Mouse (Mus musculus): Measurements from ENCODE around the gene Prss34. TPM values are rescaled to one million over a fixed set of nuclear protein-coding genes. Genes with fewer than 3 reads are reported as not detected.

Prss34 gene
- polyA plus RNA-seq, 1 experiment from 2014 or later: 0.18 TPM

DNA sequence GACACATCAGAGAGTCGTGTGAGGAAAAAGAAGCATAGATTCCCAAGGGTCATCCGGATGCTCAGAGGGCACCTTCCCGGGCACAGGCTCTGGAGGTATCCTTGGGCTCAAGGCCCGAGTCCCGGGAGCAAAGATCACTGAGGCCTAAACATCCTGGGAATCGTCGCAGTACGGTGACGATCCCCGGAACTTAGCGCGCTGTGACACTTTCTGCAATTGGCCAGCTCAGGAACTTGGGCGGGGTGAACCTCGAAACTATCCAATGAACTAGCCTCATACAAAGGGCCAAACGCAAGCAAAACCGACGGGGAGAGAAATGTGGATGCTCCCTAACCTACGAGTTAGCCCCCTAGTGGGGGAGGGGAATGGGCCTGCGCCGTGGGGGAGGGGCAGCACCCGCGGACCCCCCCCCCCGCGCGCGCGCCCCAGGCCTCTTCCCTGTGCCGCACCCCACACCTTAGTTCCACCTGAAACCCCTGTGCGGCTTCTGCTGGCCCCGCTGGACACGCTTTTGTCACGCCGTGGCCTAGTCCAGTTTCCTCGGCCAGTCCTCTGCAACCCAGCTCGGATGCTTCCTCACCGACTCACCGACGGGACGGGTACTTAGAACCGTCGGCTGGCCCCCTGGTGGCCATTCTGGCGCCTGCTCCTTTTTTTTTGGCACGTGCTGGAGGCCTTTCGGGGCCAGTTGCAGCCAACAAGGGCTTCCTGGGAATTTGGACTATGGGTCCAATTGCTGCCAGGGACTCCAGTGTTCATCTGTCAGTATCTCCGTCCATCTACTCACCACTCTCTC lies 24.3 kb upstream of the Prss34 start:
- Histone ChIP-seq H3K27me3 (no peaks in the 10 kb centered on the region), H3K9ac (replicated peaks) (peak overlapping the region; percentile 88), H3K27ac (replicated peaks) (peak overlapping the region; percentile 98), H3K9me3 (no peaks in the 10 kb centered on the region), H3K36me3 (peaks cover 7% of the 10 kb centered on the region), H3K4me2 (replicated peaks) (peak overlapping the region; percentile 39), H3K4me1 (peaks cover 35% of the 10 kb centered on the region), H3K4me3 (peak overlapping the region; percentile 69)
- peak; percentile 92 for ATAC-seq (replicated peaks)
- WGBS: under 1% methylated on average over 42 of the region's 45 CpGs

DNA sequence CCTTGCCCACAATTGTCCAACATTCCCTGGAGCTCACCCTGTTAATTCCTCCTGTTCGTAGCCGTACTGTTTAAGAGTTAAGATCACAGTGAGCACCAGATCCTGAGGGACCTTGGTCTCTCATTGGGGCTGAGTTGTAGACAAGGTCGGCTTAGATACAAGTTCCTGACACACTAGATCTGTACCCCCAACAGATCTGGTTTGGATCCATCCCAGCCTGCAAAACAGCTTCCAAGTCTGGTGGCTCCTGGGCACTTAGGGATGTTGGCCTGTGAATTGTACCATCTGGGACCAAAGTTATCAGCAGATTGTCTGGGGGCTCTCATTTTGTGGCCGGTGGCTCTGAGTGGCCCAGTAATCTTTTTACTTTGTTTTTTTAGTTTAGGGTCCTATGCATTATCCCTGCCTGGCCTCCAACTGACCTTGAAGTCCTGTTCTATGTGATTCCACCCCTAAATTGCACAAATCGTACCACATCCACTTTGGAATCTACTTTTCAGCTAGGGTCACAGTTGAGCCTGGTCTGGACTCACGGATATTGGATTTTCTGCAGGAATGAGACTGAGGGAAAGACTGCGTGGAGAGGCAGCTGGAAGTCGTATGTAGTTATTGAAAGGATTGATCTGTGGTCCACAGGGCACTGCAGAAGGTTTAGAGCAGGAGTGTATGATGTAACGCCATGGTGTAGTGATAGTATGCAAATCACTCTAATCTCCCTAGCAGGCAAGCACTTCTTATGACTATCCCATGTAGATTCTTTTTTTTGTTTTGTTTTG lies 23.4 kb upstream of the Prss34 start, which contains the start of gene Ube2i:
Ube2i (minus strand) TSS at position 52 of the 776 bp plus-strand sequence.
- Histone ChIP-seq H3K4me1 (peaks cover 30% of the 10 kb centered on the region), H3K27ac (replicated peaks) (peak within 1 kb of the TSS; percentile 98), H3K9ac (replicated peaks) (peak within 1 kb of the TSS; percentile 88), H3K27me3 (no peaks in the 10 kb centered on the region), H3K9me3 (no peaks in the 10 kb centered on the region), H3K4me3 (peak within 1 kb of the TSS; percentile 69), H3K36me3 (0 out of 2 replicates have a peak, but pooled peaks cover 5% of the 10 kb centered on the region), H3K4me2 (replicated peaks) (peak within 1 kb of the TSS; percentile 39)
- ATAC-seq (replicated peaks): no peak
- 83% methylated on average over 9 of the region's 9 CpGs for WGBS

DNA sequence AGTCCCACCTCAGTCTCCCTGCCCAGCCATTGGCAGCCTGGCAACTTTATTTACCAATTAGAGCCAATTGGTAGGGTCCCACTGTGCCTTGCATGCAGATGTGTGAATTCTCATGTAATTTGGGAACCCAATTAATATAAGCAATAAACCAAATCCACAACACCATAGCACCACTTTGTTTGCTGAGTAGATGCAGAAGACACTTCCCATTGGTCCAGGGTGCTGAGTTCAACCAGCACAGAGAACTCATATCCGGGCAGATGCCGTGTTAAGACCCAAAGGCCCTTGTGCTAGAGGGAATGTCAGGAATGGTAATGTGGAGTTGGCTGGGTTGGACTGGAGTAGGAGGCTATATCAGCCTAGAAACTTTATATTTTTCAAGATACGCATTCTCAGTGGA lies 22.4 kb upstream of the Prss34 start:
- no peaks in the 10 kb centered on the region for H3K9me3 ChIP-seq
- no peak overlapping the region for H3K4me2 ChIP-seq (replicated peaks)
- H3K36me3 ChIP-seq: no peaks in the 10 kb centered on the region
- H3K4me3 ChIP-seq: no peak overlapping the region
- no peaks in the 10 kb centered on the region for H3K27me3 ChIP-seq
- 98% methylated on average over 3 of the region's 3 CpGs for WGBS
- no peak overlapping the region for H3K27ac ChIP-seq (replicated peaks)
- ATAC-seq (replicated peaks): no peak
- H3K4me1 ChIP-seq: peaks cover 21% of the 10 kb centered on the region
- no peak overlapping the region for H3K9ac ChIP-seq (replicated peaks)

DNA sequence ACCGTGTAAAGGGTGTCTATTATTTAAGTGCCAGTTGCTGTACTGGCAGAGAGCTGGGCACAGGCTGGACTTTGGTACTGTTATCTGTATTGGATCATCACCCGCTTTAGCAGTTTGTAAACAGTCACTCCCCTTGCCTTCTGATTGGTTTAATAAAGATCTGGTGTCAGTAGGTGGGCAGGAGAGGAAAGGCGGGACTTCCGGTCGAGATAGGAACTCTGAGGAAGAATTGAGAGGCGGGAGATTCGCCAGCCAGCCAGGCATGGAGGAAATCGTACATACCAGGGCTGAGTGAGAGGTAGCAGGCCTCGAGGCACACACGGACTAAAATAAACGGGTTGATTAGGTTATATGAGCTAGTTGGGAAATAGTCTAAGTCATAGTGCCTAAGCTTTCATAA lies 16.1 kb upstream of the Prss34 start:
- no peak overlapping the region for H3K4me2 ChIP-seq (replicated peaks)
- no peak overlapping the region for H3K27ac ChIP-seq (replicated peaks)
- H3K27me3 ChIP-seq: no peaks in the 10 kb centered on the region
- no peaks in the 10 kb centered on the region for H3K36me3 ChIP-seq
- H3K9ac ChIP-seq (replicated peaks): no peak overlapping the region
- H3K9me3 ChIP-seq: no peaks in the 10 kb centered on the region
- WGBS: 54% methylated on average over 11 of the region's 11 CpGs
- H3K4me3 ChIP-seq: no peak overlapping the region
- no peaks in the 10 kb centered on the region for H3K4me1 ChIP-seq
- ATAC-seq (replicated peaks): no peak

DNA sequence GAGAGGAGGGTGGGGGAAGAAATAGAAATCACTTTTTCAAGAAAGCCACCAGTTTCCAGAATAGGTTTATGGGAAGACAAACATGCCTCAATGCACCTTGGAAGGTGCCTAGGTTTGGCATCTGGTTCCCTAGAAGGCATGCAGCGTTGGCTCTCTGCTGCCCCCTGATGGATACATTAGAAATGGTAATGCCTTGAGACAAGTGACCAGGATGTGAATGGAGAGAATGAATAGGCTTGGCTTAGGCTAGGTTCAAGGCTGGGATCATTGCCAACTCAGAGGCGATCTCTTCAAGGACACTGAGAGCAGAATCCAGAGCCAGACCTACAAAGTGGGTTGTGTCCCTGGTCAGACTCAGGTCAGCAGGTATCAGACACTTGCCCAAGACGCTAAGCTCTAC lies 13.2 kb upstream of the Prss34 start:
- H3K4me2 ChIP-seq (replicated peaks): no peak overlapping the region
- no peaks in the 10 kb centered on the region for H3K27me3 ChIP-seq
- H3K36me3 ChIP-seq: no peaks in the 10 kb centered on the region
- H3K9ac ChIP-seq (replicated peaks): no peak overlapping the region
- no peaks in the 10 kb centered on the region for H3K9me3 ChIP-seq
- no peak overlapping the region for H3K27ac ChIP-seq (replicated peaks)
- no peak for ATAC-seq (replicated peaks)
- whole genome bisulfite sequencing: 15% methylated on average over 3 of the region's 3 CpGs
- no peak overlapping the region for H3K4me3 ChIP-seq
- no peaks in the 10 kb centered on the region for H3K4me1 ChIP-seq

DNA sequence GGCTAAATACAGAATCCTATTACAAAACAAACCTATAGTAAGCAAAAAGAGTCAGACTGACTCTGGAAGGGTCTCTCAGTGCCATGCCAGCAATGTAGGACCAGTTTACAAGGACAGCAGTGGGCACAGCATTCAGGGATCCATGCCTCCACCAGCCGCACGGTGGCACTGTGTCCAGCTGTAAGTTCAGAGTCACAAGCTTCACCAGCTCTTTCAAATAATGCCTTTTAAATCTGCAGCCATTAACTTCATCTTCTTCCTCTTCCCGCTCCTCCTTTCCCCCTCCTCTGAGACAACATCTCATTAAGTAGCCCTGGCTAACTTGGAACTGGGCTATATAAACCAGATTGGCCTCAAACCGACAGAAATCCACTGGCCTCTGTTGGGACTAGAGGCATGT lies 9.4 kb upstream of the Prss34 start:
- Histone ChIP-seq H3K4me3 (no peak overlapping the region), H3K4me2 (replicated peaks) (no peak overlapping the region), H3K9ac (replicated peaks) (no peak overlapping the region), H3K4me1 (no peaks in the 10 kb centered on the region), H3K9me3 (no peaks in the 10 kb centered on the region), H3K36me3 (no peaks in the 10 kb centered on the region), H3K27me3 (no peaks in the 10 kb centered on the region), H3K27ac (replicated peaks) (no peak overlapping the region)
- ATAC-seq (replicated peaks): no peak
- WGBS: 17% methylated on average over 4 of the region's 4 CpGs

DNA sequence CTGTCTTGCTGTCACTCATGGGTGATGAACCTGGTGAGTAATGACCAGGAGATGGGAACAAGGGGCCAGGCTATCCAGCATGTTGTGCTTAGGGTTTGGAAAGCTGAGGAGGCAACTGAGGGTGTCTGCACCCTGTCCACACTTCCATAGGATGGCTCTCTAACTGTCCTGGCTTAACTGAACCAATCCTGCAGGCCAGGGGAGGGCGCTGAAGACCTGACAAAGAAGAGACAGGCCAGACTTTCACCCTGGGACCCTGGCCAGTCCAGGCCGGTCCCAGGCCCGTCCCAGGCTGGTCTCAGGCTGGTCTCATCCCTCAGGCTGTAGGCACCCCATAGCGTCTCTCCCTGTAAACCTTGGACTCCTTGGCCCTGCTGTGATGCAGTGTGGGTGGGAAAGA lies 7.8 kb upstream of the Prss34 start:
- 32% methylated on average over 4 of the region's 4 CpGs for WGBS
- no peaks in the 10 kb centered on the region for H3K36me3 ChIP-seq
- no peak for ATAC-seq (replicated peaks)
- no peak overlapping the region for H3K4me3 ChIP-seq
- H3K9me3 ChIP-seq: no peaks in the 10 kb centered on the region
- H3K27me3 ChIP-seq: no peaks in the 10 kb centered on the region
- no peak overlapping the region for H3K9ac ChIP-seq (replicated peaks)
- no peak overlapping the region for H3K27ac ChIP-seq (replicated peaks)
- H3K4me2 ChIP-seq (replicated peaks): no peak overlapping the region
- no peaks in the 10 kb centered on the region for H3K4me1 ChIP-seq

DNA sequence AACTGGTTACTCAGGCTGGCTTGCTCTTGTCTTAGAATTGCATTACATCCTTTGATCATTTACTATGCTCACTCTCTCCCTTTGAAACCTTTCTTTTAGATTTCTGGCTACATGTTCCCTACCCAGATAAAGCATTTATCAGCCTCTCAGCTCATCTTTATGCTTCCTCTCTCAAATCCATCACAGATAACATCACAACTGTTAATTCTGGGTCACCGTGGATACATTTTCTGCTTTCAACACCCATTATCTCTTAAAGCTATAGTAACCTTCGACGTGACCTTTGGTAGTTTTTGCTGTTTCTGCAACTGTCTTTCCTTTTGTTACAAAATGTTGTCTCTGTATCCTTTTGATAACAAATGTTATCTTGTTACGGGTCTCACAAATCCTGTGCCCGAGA lies 4.7 kb upstream of the Prss34 start:
- H3K36me3 ChIP-seq: no peaks in the 10 kb centered on the region
- H3K9me3 ChIP-seq: no peaks in the 10 kb centered on the region
- 81% methylated on average over 5 of the region's 5 CpGs for WGBS
- H3K27ac ChIP-seq (replicated peaks): no peak overlapping the region
- no peak overlapping the region for H3K4me2 ChIP-seq (replicated peaks)
- no peak for ATAC-seq (replicated peaks)
- H3K4me1 ChIP-seq: no peaks in the 10 kb centered on the region
- no peaks in the 10 kb centered on the region for H3K27me3 ChIP-seq
- no peak overlapping the region for H3K9ac ChIP-seq (replicated peaks)
- no peak overlapping the region for H3K4me3 ChIP-seq

DNA sequence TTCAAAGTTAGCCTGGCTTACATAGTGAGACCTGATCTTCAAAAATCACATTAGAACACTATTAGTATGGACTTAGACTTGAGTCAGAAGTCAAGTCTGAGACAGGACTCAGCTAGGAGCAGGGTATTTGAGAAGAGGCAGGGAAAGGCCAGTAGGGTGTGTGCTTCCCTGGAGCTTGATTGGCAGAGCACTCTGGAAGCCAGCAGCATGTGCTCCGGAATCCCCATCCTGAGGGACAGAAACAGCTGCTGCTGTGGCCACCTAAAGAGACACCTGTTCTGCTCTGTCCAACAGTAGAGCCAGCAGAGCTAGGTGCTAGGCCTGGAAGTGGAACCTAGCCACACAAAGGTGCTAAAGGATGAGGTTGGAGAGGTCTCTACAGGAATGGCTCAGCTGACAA lies 4.1 kb upstream of the Prss34 start:
- Histone ChIP-seq H3K4me3 (no peak overlapping the region), H3K27me3 (no peaks in the 10 kb centered on the region), H3K36me3 (no peaks in the 10 kb centered on the region), H3K9ac (replicated peaks) (no peak overlapping the region), H3K27ac (replicated peaks) (no peak overlapping the region), H3K4me2 (replicated peaks) (no peak overlapping the region), H3K9me3 (no peaks in the 10 kb centered on the region), H3K4me1 (no peaks in the 10 kb centered on the region)
- ATAC-seq (replicated peaks): no peak
- WGBS: 79% methylated on average over 1 of the region's 1 CpGs

DNA sequence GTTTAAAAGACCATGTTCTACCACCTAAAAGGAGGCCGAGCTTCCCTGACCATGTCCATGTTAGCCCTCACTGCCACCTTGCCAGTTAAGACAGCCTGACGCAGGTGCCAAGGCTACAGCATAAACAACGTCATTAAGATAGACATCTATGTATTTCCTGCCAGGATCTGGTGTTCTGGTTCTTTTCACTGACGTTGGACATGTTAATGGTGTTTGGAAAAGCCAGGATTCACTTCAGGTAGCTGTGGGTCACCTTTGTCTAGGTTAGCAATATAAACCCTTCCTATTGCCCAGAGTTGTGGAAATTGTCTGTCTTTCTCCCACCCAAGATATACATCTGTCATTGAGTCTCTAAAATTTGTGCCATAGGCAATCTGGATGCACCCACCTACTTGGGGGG lies 10.2 kb downstream of the Prss34 start, which contains the start of gene Prss28:
Prss28 (plus strand) TSS at position 301 of the 400 bp plus-strand sequence.
- Histone ChIP-seq H3K9ac (replicated peaks) (no peak within 1 kb of the TSS), H3K27me3 (no peaks in the 10 kb centered on the region), H3K36me3 (no peaks in the 10 kb centered on the region), H3K4me2 (replicated peaks) (no peak within 1 kb of the TSS), H3K4me3 (no peak within 1 kb of the TSS), H3K27ac (replicated peaks) (no peak within 1 kb of the TSS), H3K9me3 (no peaks in the 10 kb centered on the region), H3K4me1 (no peaks in the 10 kb centered on the region)
- no peak for ATAC-seq (replicated peaks)
- whole genome bisulfite sequencing: 87% methylated on average over 4 of the region's 4 CpGs

DNA sequence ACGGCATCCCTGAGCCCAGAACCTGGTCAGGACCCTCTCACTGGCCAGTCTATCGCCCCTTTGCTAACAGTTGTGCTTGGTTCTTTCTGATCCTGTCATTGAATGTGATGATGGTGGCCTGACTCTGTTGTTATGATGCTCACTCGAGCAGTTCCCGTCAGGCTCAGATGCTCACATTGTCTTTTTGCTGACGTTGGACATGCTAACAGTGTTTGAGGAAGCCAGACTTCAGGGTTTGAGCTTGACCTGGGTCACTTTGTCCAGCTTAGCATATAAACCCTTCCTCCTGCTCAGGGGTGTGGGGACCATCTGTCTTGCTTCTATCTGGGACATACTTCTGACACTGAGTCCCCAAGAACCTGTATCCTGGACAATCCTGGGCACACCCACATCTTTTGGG lies 20.2 kb downstream of the Prss34 start, which contains the start of gene Prss29:
Prss29 (plus strand) TSS at position 301 of the 400 bp plus-strand sequence.
- H3K4me2 ChIP-seq (replicated peaks): no peak within 1 kb of the TSS
- no peaks in the 10 kb centered on the region for H3K36me3 ChIP-seq
- no peak for ATAC-seq (replicated peaks)
- 79% methylated on average over 5 of the region's 5 CpGs for WGBS
- no peaks in the 10 kb centered on the region for H3K4me1 ChIP-seq
- no peak within 1 kb of the TSS for H3K27ac ChIP-seq (replicated peaks)
- H3K4me3 ChIP-seq: no peak within 1 kb of the TSS
- H3K9ac ChIP-seq (replicated peaks): no peak within 1 kb of the TSS
- no peaks in the 10 kb centered on the region for H3K9me3 ChIP-seq
- no peaks in the 10 kb centered on the region for H3K27me3 ChIP-seq

DNA sequence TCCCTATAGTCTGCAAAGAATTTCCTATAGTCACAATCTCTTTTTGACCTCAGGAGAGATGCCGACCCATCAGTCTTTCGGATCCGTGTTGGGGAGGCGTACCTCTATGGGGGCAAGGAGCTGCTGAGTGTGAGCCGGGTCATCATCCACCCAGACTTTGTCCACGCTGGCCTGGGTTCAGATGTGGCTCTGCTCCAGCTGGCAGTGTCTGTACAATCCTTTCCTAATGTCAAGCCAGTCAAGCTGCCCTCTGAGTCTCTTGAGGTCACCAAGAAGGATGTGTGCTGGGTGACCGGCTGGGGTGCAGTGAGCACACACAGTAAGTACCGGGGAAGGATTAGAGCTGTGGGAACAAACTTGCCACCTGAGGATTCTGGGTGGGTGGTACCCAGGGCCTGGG lies 22.6 kb downstream of the Prss34 start:
- 90% methylated on average over 8 of the region's 8 CpGs for WGBS
- H3K27me3 ChIP-seq: no peaks in the 10 kb centered on the region
- no peak overlapping the region for H3K9ac ChIP-seq (replicated peaks)
- H3K27ac ChIP-seq (replicated peaks): no peak overlapping the region
- no peaks in the 10 kb centered on the region for H3K36me3 ChIP-seq
- no peaks in the 10 kb centered on the region for H3K9me3 ChIP-seq
- ATAC-seq (replicated peaks): no peak
- no peak overlapping the region for H3K4me3 ChIP-seq
- no peaks in the 10 kb centered on the region for H3K4me1 ChIP-seq
- H3K4me2 ChIP-seq (replicated peaks): no peak overlapping the region
